ENCODE assay signal across 17 mouse cellular contexts in the genomic region with DNA sequence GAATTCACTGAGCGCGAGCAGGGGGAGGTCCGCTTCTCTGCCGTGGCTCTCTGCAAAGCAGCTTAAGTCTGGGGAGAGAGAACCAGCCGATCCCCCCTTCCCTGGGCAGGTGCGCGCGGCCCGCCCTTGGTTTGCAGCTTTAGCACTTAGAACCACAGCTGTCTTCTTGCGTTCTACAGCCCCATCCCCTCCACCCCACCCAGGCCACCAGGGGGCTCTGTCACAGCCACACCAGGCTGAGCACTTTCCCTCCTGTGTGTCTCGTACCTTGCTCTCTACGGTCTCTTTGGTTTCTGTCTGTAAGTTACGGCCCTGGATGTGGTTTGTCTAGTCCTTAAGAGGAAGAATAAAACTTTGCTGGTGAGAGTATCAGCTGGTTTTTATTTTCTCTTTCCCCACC. TPM values are rescaled to one million over a fixed set of nuclear protein-coding genes. Genes with fewer than 3 reads are reported as not detected.
DNase-seq lines count a peak whose midpoint lies in the region; ATAC-seq and TF ChIP-seq lines count a peak whose summit lies in the region.
"Had no signal": no experiment of that assay in that cellular context is flagged by ENCODE, and none has a peak within 500 bp of the region (broad histone marks: within the 10 kb centered on the region; RNA-seq: fewer than 3 reads in every experiment).

No protein-coding gene starts in this region.

- peak; percentile 21; the same call in 1 of the 2 replicates for TF ChIP-seq CTCF in liver, adult 2 months (IDR thresholded peaks at IDR 0.05; ENCODE audit: low read depth, low read length)

- 0 out of 2 replicates have a peak, but pooled peaks cover 3% of the 10 kb centered on the region for H3K4me1 ChIP-seq in forebrain, embryonic 13.5 days
- peaks cover 5% of the 10 kb centered on the region for H3K4me1 ChIP-seq in forebrain, embryonic 10.5 days
- no peaks in the 10 kb centered on the region for H3K4me1 ChIP-seq in liver, adult 2 months (ENCODE audit: control insufficient read depth, insufficient read depth, low read length)
- H3K4me1 ChIP-seq in liver, embryonic 12.5 days: no peaks in the 10 kb centered on the region

- peaks cover 92% of the 10 kb centered on the region for H3K36me3 ChIP-seq in forebrain, embryonic 13.5 days (ENCODE audit: poor library complexity, severe bottlenecking)
- H3K36me3 ChIP-seq in forebrain, embryonic 10.5 days (replicated peaks): peaks cover 86% of the 10 kb centered on the region
- no peaks in the 10 kb centered on the region for H3K36me3 ChIP-seq in liver, adult 2 months (ENCODE audit: control insufficient read depth, insufficient read depth, low read length)
- H3K36me3 ChIP-seq in liver, embryonic 12.5 days: no peaks in the 10 kb centered on the region

- no peak overlapping the region for H3K27ac ChIP-seq in forebrain, embryonic 13.5 days
- no peak overlapping the region for H3K27ac ChIP-seq in forebrain, embryonic 10.5 days
- no peak overlapping the region for H3K27ac ChIP-seq in liver, adult 2 months (replicated peaks; ENCODE audit: insufficient read depth, low read depth, low read length)
- H3K27ac ChIP-seq in liver, embryonic 12.5 days: no peak overlapping the region

- 92% methylated on average over 13 of the region's 13 CpGs for WGBS in forebrain, embryonic 13.5 days
- 85% methylated on average over 13 of the region's 13 CpGs for WGBS in forebrain, embryonic 10.5 days
- whole genome bisulfite sequencing in liver, adult 2 months: 80% methylated on average over 13 of the region's 13 CpGs
- WGBS in liver, embryonic 12.5 days (ENCODE audit: insufficient replicate concordance): 72% methylated on average over 13 of the region's 13 CpGs

- 0 out of 2 replicates have a peak, but pooled peaks have one; percentile 25 for ATAC-seq in forebrain, embryonic 13.5 days
- ATAC-seq in liver, embryonic 12.5 days: no peak
- ATAC-seq in megakaryocyte, adult 5-6 weeks (ENCODE audit: poor library complexity, severe bottlenecking): no peak
- ATAC-seq: forebrain, embryonic 14.5 days; inflammation-experienced regulatory T-cells, adult 6 months had no signal

- DNase-seq in forebrain, embryonic 10.5 days (ENCODE audit: extremely low spot score, low spot score): no peak
- no peak for DNase-seq in liver, adult 2 months (ENCODE audit: extremely low read depth, low read depth, low spot score)
- peak; percentile 40 for DNase-seq in WW6 (ENCODE audit: low read depth, low spot score)
- peak; percentile 60 for DNase-seq in thymus, postnatal 25 days
- no peak for DNase-seq in spleen, adult 12 weeks (ENCODE audit: low spot score)
- DNase-seq: cerebellum, adult 18-20 months; gastrocnemius, postnatal 10 days; heart, postnatal 4 days; kidney, postnatal 10 days had no signal

- H3K27me3 ChIP-seq in forebrain, embryonic 13.5 days: no peaks in the 10 kb centered on the region
- H3K27me3 ChIP-seq in forebrain, embryonic 10.5 days (ENCODE audit: poor library complexity, severe bottlenecking): no peaks in the 10 kb centered on the region
- no peaks in the 10 kb centered on the region for H3K27me3 ChIP-seq in liver, adult 2 months (ENCODE audit: control insufficient read depth, insufficient read depth, low read length)
- H3K27me3 ChIP-seq in liver, embryonic 12.5 days (replicated peaks): no peaks in the 10 kb centered on the region

- H3K9me3 ChIP-seq in forebrain, embryonic 13.5 days (replicated peaks): no peaks in the 10 kb centered on the region
- no peaks in the 10 kb centered on the region for H3K9me3 ChIP-seq in forebrain, embryonic 10.5 days
- H3K9me3 ChIP-seq in liver, embryonic 12.5 days (replicated peaks): no peaks in the 10 kb centered on the region

- no peak for TF ChIP-seq POLR2A in liver, adult 2 months (IDR thresholded peaks at IDR 0.05; ENCODE audit: extremely low read depth, insufficient read depth, low read length)

- no peak overlapping the region for H3K4me2 ChIP-seq in forebrain, embryonic 13.5 days
- H3K4me2 ChIP-seq in liver, embryonic 12.5 days: no peak overlapping the region
- H3K4me2 ChIP-seq: heart, embryonic 11.5 days; midbrain, embryonic 11.5 days had no signal

- H3K9ac ChIP-seq in forebrain, embryonic 13.5 days: no peak overlapping the region
- H3K9ac ChIP-seq in liver, adult 2 months (ENCODE audit: low read depth, low read length): no peak overlapping the region
- H3K9ac ChIP-seq in liver, embryonic 12.5 days: no peak overlapping the region

- no peaks in the 10 kb centered on the region for H3K79me2 ChIP-seq in liver, adult 2 months (ENCODE audit: control insufficient read depth, insufficient read depth, low read length)

- no peak overlapping the region for H3K4me3 ChIP-seq in forebrain, embryonic 13.5 days
- no peak overlapping the region for H3K4me3 ChIP-seq in forebrain, embryonic 10.5 days
- no peak overlapping the region for H3K4me3 ChIP-seq in liver, adult 2 months (ENCODE audit: insufficient read depth, low read depth, low read length)
- H3K4me3 ChIP-seq in liver, embryonic 12.5 days: no peak overlapping the region

RNA-seq across cellular contexts. Expression of a gene that starts 11.0 kb away (rescaled TPM):
- polyA plus RNA-seq in forebrain, embryonic 13.5 days (2015; fragmentation: Nextera tagmentation; extraction: Ambion mirVana): 833 and 867 TPM in 2 replicates
- polyA plus RNA-seq in forebrain, embryonic 10.5 days (2016; fragmentation: Nextera tagmentation; extraction: Ambion mirVana): 202 and 227 TPM in 2 replicates
- 0.09 and 0.13 TPM in 2 replicates for total RNA-seq in liver, adult 2 months (2014; rRNA removed)
- polyA plus RNA-seq in liver, adult 2 months (2012; rRNA removed): not detected in 2 replicates
- polyA plus RNA-seq in liver, embryonic 12.5 days (2016; fragmentation: Nextera tagmentation; extraction: Ambion mirVana): 3.0 and 7.1 TPM in 2 replicates
- total RNA-seq in megakaryocyte, adult 5-6 weeks (2015): not detected in 2 replicates
- 0.73 TPM in 1 of 2 replicates, not detected in the other for total RNA-seq in megakaryocyte, adult 5-6 weeks (2017)

RNA-seq across cellular contexts. Expression of a gene that starts 58.8 kb away (rescaled TPM):
- 48.4 and 48.7 TPM in 2 replicates for polyA plus RNA-seq in forebrain, embryonic 13.5 days (2015; fragmentation: Nextera tagmentation; extraction: Ambion mirVana)
- polyA plus RNA-seq in forebrain, embryonic 10.5 days (2016; fragmentation: Nextera tagmentation; extraction: Ambion mirVana): 26.6 and 28.3 TPM in 2 replicates
- total RNA-seq in liver, adult 2 months (2014; rRNA removed): 0.55 and 2.6 TPM in 2 replicates
- 0.13 and 0.15 TPM in 2 replicates for polyA plus RNA-seq in liver, adult 2 months (2012; rRNA removed)
- 3.8 and 5.2 TPM in 2 replicates for polyA plus RNA-seq in liver, embryonic 12.5 days (2016; fragmentation: Nextera tagmentation; extraction: Ambion mirVana)
- 0.07 and 0.32 TPM in 2 replicates for total RNA-seq in megakaryocyte, adult 5-6 weeks (2015)
- total RNA-seq in megakaryocyte, adult 5-6 weeks (2017): 0.20 TPM in 1 of 2 replicates, not detected in the other
- total RNA-seq: common myeloid progenitor, adult 5-6 weeks had no signal

Comparison
In these comparisons a context has a peak if more than half of its experiments do, and no peak if none do; other contexts are left out.
1. DNase-seq: peak in WW6 (single experiment) and thymus, postnatal 25 days (single experiment); none in forebrain, embryonic 10.5 days (single experiment), liver, adult 2 months (single experiment) and spleen, adult 12 weeks (single experiment).
2. RNA of a gene that starts 11.0 kb away (polyA plus RNA-seq): 833 to 867 TPM in forebrain, embryonic 13.5 days and 202 to 227 TPM in forebrain, embryonic 10.5 days; 3.0 to 7.1 TPM in liver, embryonic 12.5 days and not detected in liver, adult 2 months; every median in the first group is over 10 times any median in the second.